In the genomic region with DNA sequence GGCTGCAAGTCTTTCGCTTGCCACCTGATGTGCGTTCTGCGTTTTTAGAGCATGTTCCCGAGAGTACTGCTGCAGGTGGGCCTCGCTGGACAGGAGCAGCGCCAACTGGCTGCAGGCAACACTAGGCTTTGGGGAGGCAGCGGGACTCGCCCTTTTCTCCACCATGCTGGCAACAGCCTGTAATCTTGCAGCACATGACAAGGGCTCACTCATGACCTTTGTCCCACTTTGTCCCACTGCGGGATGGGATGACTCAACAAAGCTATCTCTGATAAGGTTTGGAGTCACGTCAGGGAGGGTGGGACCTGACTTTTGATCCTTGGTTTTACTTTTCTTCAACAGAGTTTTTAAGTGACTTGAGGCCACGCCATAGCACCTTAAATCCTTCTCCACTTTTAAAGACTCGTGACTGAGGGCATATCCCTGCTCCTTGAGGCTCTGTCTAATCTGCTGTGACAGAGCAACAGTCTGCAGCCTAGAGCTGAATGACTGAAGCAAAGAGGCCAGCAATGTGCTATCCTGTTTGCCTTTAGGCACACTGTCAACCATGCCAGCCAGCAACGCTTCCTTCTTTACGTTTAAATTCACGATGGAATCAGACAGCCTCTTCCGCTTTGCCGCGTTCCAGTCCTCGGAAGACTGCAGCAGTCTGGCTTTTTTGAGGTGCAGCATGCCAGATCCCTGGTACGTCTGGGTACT, we compare ENCODE assay signal across 10 mouse cellular contexts.
A peak's percentile ranks its signal among the peaks of the same experiment; 100 is the strongest.
DNase-seq lines count a peak whose midpoint lies in the region; ATAC-seq and TF ChIP-seq lines count a peak whose summit lies in the region.
"Had no signal": no experiment of that assay in that cellular context is flagged by ENCODE, and none has a peak within 500 bp of the region (broad histone marks: within the 10 kb centered on the region; RNA-seq: fewer than 3 reads in every experiment).

No protein-coding gene starts in this region.

- H3K4me1 ChIP-seq in MEL (ENCODE audit: control insufficient read depth in 1 of 2, insufficient read depth in 2 of 2, low read length in 2 of 2) = peaks cover 5 to 16% of the 10 kb centered on the region in 2 experiments; a peak in 3 of 4 replicates
- H3K4me1 ChIP-seq in heart, embryonic 10.5 days = peaks cover 36% of the 10 kb centered on the region
- H3K4me1 ChIP-seq in liver, embryonic 11.5 days (replicated peaks; ENCODE audit: control insufficient read depth, insufficient read depth, low read length) = peaks cover 18% of the 10 kb centered on the region
- H3K4me1 ChIP-seq: hindbrain, embryonic 15.5 days; neural tube, embryonic 13.5 days had no signal

- intact Hi-C loops in left cerebral cortex, adult 2 months (cut with DNase I) = loop anchor here (5.0 kb wide), 1 partner anchor 78 kb away; a partner anchor contains a TSS

- no peak for TF ChIP-seq POLR2A in MEL (IDR thresholded peaks at IDR 0.05; ENCODE audit: control insufficient read depth in 1 of 2, insufficient read depth in 1 of 2, low read depth in 1 of 2, low read length in 2 of 2, poor library complexity in 1 of 2)

- H3K79me2 ChIP-seq in MEL (ENCODE audit: control insufficient read depth, insufficient read depth, low read length, poor library complexity) = peaks cover 7% of the 10 kb centered on the region

- peak; percentile 92 for ATAC-seq in liver, embryonic 11.5 days (replicated peaks; ENCODE audit: low FRiP score)
- ATAC-seq in inflammation-experienced regulatory T-cells, adult 6 months = no peak

- H3K36me3 ChIP-seq in MEL (ENCODE audit: control insufficient read depth in 1 of 2, insufficient read depth in 2 of 2, low read length in 2 of 2) = peaks cover 15 to 17% of the 10 kb centered on the region in 2 experiments
- H3K36me3 ChIP-seq in heart, embryonic 10.5 days = peaks cover 38% of the 10 kb centered on the region
- H3K36me3 ChIP-seq in liver, embryonic 11.5 days (ENCODE audit: control insufficient read depth, insufficient read depth, low read length) = peaks cover 24% of the 10 kb centered on the region

- TF ChIP-seq EP300 in MEL (IDR thresholded peaks at IDR 0.05; ENCODE audit: low read depth in 1 of 2, low read length in 2 of 2) = no peak; a peak in 1 of 4 replicates

- no peak for TF ChIP-seq CTCF in MEL (IDR thresholded peaks at IDR 0.05 in 2 of 3, conservative IDR thresholded peaks at IDR 0.05 in 1 of 3; ENCODE audit: control insufficient read depth in 1 of 3, insufficient read depth in 1 of 3, low read depth in 2 of 3, low read length in 3 of 3, poor library complexity in 1 of 3, severe bottlenecking in 1 of 3)
- TF ChIP-seq CTCF in left cerebral cortex, adult 2 months (IDR thresholded peaks at IDR 0.05) = no peak

- H3K9ac ChIP-seq in MEL (ENCODE audit: control insufficient read depth, low read depth, low read length, poor library complexity, severe bottlenecking) = peak overlapping the region; percentile 8; the same call in 1 of the 2 replicates
- no peak overlapping the region for H3K9ac ChIP-seq in liver, embryonic 11.5 days (ENCODE audit: low read depth, low read length)
- H3K9ac ChIP-seq: hindbrain, embryonic 15.5 days; neural tube, embryonic 13.5 days had no signal

- no peak overlapping the region for H3K4me3 ChIP-seq in MEL (ENCODE audit: control insufficient read depth in 1 of 2, insufficient read depth in 1 of 2, low read depth in 2 of 2, low read length in 2 of 2)
- H3K4me3 ChIP-seq in heart, embryonic 10.5 days = no peak overlapping the region
- no peak overlapping the region for H3K4me3 ChIP-seq in liver, embryonic 11.5 days (ENCODE audit: low read depth, low read length)
- no peak overlapping the region for H3K4me3 ChIP-seq in left cerebral cortex, adult 2 months
- H3K4me3 ChIP-seq: hindbrain, embryonic 15.5 days; neural tube, embryonic 13.5 days had no signal

- DNase-seq in MEL (ENCODE audit: low read depth, low spot score) (peak; percentile 81), adipocyte (ENCODE audit: low spot score) (peak; percentile 42)
- peak; percentile 93 for DNase-seq in heart, embryonic 10.5 days (ENCODE audit: low spot score)
- peak; percentile 64 for DNase-seq in liver, embryonic 11.5 days (ENCODE audit: low spot score)
- DNase-seq in left cerebral cortex, adult 2 months (ENCODE audit: extremely low spot score in 1 of 2, low spot score in 2 of 2) = no peak
- no peak for DNase-seq in thymus, postnatal 10 days (ENCODE audit: low spot score in 2 of 2)
- DNase-seq in kidney, postnatal 10 days = no peak

- TF ChIP-seq RAD21 in MEL (IDR thresholded peaks at IDR 0.05; ENCODE audit: low read depth, low read length) = no peak

- H3K4me2 ChIP-seq in liver, embryonic 11.5 days = peak overlapping the region; percentile 51
- H3K4me2 ChIP-seq: hindbrain, embryonic 15.5 days; neural tube, embryonic 13.5 days had no signal

- H3K9me3 ChIP-seq in MEL (replicated peaks; ENCODE audit: insufficient read depth, low read length) = no peaks in the 10 kb centered on the region
- no peaks in the 10 kb centered on the region for H3K9me3 ChIP-seq in heart, embryonic 10.5 days
- H3K9me3 ChIP-seq in liver, embryonic 11.5 days (ENCODE audit: control insufficient read depth, low read length) = no peaks in the 10 kb centered on the region
- H3K9me3 ChIP-seq: hindbrain, embryonic 15.5 days; neural tube, embryonic 13.5 days had no signal

- H3K27me3 ChIP-seq in MEL (ENCODE audit: control insufficient read depth in 1 of 2, insufficient read depth in 2 of 2, low read length in 2 of 2) = no peaks in the 10 kb centered on the region
- H3K27me3 ChIP-seq in heart, embryonic 10.5 days (ENCODE audit: insufficient read depth, poor library complexity, severe bottlenecking) = 0 out of 2 replicates have a peak, but pooled peaks cover 4% of the 10 kb centered on the region
- H3K27me3 ChIP-seq in liver, embryonic 11.5 days (replicated peaks; ENCODE audit: control insufficient read depth, insufficient read depth, low read length) = no peaks in the 10 kb centered on the region
- H3K27me3 ChIP-seq: hindbrain, embryonic 15.5 days; neural tube, embryonic 13.5 days had no signal

- WGBS in heart, embryonic 10.5 days = 57% methylated on average over 20 of the region's 20 CpGs
- 67% methylated on average over 20 of the region's 20 CpGs for WGBS in liver, embryonic 11.5 days

- peak overlapping the region; percentile 70 for H3K27ac ChIP-seq in MEL (ENCODE audit: control insufficient read depth, low read depth, low read length)
- peak overlapping the region; percentile 38 for H3K27ac ChIP-seq in heart, embryonic 10.5 days
- H3K27ac ChIP-seq in liver, embryonic 11.5 days (ENCODE audit: low read depth, low read length) = peak overlapping the region; percentile 66
- no peak overlapping the region for H3K27ac ChIP-seq in left cerebral cortex, adult 2 months
- H3K27ac ChIP-seq: hindbrain, embryonic 15.5 days; neural tube, embryonic 13.5 days had no signal

TF ChIP-seq in MEL, 35 proteins besides CTCF, POLR2A, EP300 and RAD21 (continues in another document):
- TF ChIP-seq BHLHE40 (IDR thresholded peaks at IDR 0.05; ENCODE audit: borderline replicate concordance, low read depth, low read length) (peak; percentile 69), NELFE (IDR thresholded peaks at IDR 0.05; ENCODE audit: low read depth, low read length) (no peak), GATA1 (IDR thresholded peaks at IDR 0.05; ENCODE audit: low read depth, low read length) (peak; percentile 66), ZMIZ1 (IDR thresholded peaks at IDR 0.05; ENCODE audit: low read depth, low read length) (no peak), USF1 (IDR thresholded peaks at IDR 0.05; ENCODE audit: low read depth, low read length) (peak; percentile 75), CHD1 (IDR thresholded peaks at IDR 0.05; ENCODE audit: low read depth, low read length) (no peak), POLR2AphosphoS5 (IDR thresholded peaks at IDR 0.05; ENCODE audit: borderline replicate concordance, low read depth, low read length) (no peak), HCFC1 (IDR thresholded peaks at IDR 0.05; ENCODE audit: low read depth, low read length) (no peak), GABPA (IDR thresholded peaks at IDR 0.05; ENCODE audit: low read depth, low read length) (no peak), MAFK (IDR thresholded peaks at IDR 0.05; ENCODE audit: borderline replicate concordance, low read depth, low read length) (no peak), E2F4 (IDR thresholded peaks at IDR 0.05; ENCODE audit: borderline replicate concordance, low read depth, low read length) (no peak), CHD2 (IDR thresholded peaks at IDR 0.05; ENCODE audit: low read length) (no peak), SMC3 (IDR thresholded peaks at IDR 0.05; ENCODE audit: low read depth, low read length) (no peak), NRF1 (IDR thresholded peaks at IDR 0.05; ENCODE audit: insufficient read depth, low read depth, low read length, poor library complexity, severe bottlenecking) (no peak), KAT2A (conservative IDR thresholded peaks at IDR 0.05; ENCODE audit: low read depth, low read length) (no peak), UBTF (IDR thresholded peaks at IDR 0.05; ENCODE audit: borderline replicate concordance, insufficient read depth, low read depth, low read length) (no peak), MAX (IDR thresholded peaks at IDR 0.05; ENCODE audit: low read length) (peak; percentile 38; the same call in 1 of the 2 replicates), ZC3H11A (IDR thresholded peaks at IDR 0.05; ENCODE audit: low read depth, low read length) (no peak), ZNF384 (IDR thresholded peaks at IDR 0.05; ENCODE audit: low read depth, low read length) (no peak), MEF2A (IDR thresholded peaks at IDR 0.05; ENCODE audit: extremely low read depth, insufficient replicate concordance, low read depth, low read length, poor library complexity, severe bottlenecking) (no peak), USF2 (IDR thresholded peaks at IDR 0.05; ENCODE audit: borderline replicate concordance in 1 of 2, insufficient read depth in 1 of 2, low read depth in 1 of 2, low read length in 2 of 2) (no peak), SIN3A (IDR thresholded peaks at IDR 0.05; ENCODE audit: low read length) (no peak), ETS1 (IDR thresholded peaks at IDR 0.05; ENCODE audit: low read depth, low read length) (peak; percentile 92), MYC (IDR thresholded peaks at IDR 0.05; ENCODE audit: low read depth, low read length) (peak; percentile 32; the same call in 1 of the 2 replicates), MYB (IDR thresholded peaks at IDR 0.05; ENCODE audit: low read depth, low read length) (no peak), RCOR1 (IDR thresholded peaks at IDR 0.05; ENCODE audit: low read depth, low read length) (no peak), ZKSCAN1 (IDR thresholded peaks at IDR 0.05; ENCODE audit: low read depth, low read length) (no peak), TAL1 (IDR thresholded peaks at IDR 0.05; ENCODE audit: low read length) (no peak; the same call in 1 of the 2 replicates), MXI1 (IDR thresholded peaks at IDR 0.05; ENCODE audit: low read depth, low read length) (peak; percentile 69; the same call in 1 of the 2 replicates), MAZ (IDR thresholded peaks at IDR 0.05; ENCODE audit: low read depth, low read length) (no peak)

Comparison
In these comparisons a context has a peak if more than half of its experiments do, and no peak if none do; other contexts are left out.
1. DNase-seq: peak in MEL (single experiment), adipocyte (single experiment), heart, embryonic 10.5 days (single experiment) and liver, embryonic 11.5 days (single experiment); none in left cerebral cortex, adult 2 months (0 of 2), thymus, postnatal 10 days (0 of 2) and kidney, postnatal 10 days (single experiment).